Mouse (Mus musculus) neutrophil, adult 5-6 weeks (primary cell): ENCODE data around the gene Eif2s1. TPM values are rescaled to one million over a fixed set of nuclear protein-coding genes. Genes with fewer than 3 reads are reported as not detected.
"Not testable (repeated sequence)": the region's sequence is repeated elsewhere in the genome, so short reads cannot be mapped to it uniquely, and the experiment has no call there.

Experiments used
- ATAC-seq: fragments of 151-379, 151-347 bp; 2 replicates; pipeline ENCODE4 v1.8.0; 2017; ENCODE audit warnings: mild to moderate bottlenecking, moderate TSS enrichment; ENCODE audit not compliant: insufficient number of reproducible peaks, poor library complexity, low FRiP score, severe bottlenecking; ENCODE audit errors: extremely low read depth
- total RNA-seq: library from RNA; stranded (forward); fragments of 200-1000 nt; gene quantifications from 2 replicates; pipeline ENCODE4 v1.2.3, GENCODE M21; 2017

Gene Eif2s1
- total RNA-seq, 1 experiment from 2014 or later: 31.0 TPM

GRCm38 (mm10) chr12:78910684-78911461, 49.3 kb downstream of the Eif2s1 start:
- no peak for ATAC-seq

DNA sequence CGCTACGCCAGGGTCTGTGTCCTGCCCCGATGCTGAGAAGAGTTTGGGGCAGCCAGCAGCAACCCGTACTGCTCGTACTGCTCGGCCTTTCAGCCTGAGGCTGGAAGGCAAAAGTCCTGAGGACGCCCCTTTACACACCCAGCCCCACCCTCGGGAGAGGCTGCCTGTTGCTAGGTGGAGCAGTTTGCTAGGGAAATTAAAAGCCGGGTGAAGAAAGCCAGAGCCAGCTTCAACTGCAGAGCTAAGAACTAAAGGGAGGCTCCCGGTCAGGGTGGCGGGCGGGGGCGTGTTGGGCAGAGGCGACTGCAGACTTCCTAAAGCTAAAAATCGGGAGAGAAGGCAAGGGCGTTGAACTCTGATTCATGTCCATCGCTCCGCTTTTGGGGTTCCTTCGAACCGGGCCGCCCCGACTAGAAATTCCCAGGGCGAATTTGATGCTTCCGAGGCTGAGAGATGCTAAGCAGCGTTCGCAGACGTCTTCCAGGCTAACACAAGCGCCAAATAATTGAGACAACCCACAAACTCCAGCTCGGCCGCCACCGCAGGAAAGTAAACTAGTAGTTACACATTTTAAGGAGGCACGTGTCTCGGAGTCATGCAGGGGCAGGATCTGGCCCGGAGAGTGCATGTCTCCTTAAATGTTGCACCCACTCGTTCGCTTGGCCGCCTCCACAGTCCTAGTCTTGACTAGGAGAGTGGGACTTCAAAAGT, 50.2 kb downstream of the Eif2s1 start:
- ATAC-seq: no peak

GRCm38 (mm10) chr12:78914458-78914857, 52.8 kb downstream of the Eif2s1 start:
- ATAC-seq: no peak

- no peak for ATAC-seq
These were observed 53.9 kb downstream of the Eif2s1 start for GRCm38 (mm10) chr12:78915561-78915960.

GRCm38 (mm10) chr12:78916278-78916677, 54.7 kb downstream of the Eif2s1 start:
- no peak for ATAC-seq

- ATAC-seq: peak; percentile 90
These were observed 56.8 kb downstream of the Eif2s1 start for GRCm38 (mm10) chr12:78918227-78919078.

DNA sequence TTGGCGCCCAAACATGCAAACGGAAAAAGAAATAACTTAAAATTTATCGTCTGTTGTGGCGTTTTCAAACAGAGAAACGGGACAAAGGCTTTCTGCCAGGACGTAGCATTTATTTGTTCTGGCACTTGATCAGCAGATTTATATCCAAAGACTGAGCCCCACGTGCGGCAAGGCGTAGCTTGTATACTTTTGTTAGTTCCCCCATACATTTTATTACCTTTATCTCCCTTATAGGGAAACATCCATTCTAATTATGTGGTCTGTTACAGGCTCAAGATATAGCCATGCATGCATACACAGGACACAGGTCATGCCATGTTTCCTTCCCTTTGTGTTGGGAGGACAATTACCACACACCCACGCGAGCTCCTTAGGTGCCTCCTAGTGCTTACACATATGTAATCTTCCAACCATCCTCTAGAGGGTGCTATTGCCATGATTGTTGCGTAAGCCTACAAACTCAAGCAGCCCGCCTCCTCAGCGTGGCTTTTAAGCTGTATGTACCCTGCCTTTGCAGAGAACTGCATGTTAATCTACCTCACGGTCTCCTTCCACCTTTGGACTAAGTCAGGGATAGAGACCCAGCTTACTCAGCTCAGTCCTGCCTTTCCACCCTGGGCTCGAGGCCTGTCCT, 57.6 kb downstream of the Eif2s1 start:
- ATAC-seq: peak; percentile 88

DNA sequence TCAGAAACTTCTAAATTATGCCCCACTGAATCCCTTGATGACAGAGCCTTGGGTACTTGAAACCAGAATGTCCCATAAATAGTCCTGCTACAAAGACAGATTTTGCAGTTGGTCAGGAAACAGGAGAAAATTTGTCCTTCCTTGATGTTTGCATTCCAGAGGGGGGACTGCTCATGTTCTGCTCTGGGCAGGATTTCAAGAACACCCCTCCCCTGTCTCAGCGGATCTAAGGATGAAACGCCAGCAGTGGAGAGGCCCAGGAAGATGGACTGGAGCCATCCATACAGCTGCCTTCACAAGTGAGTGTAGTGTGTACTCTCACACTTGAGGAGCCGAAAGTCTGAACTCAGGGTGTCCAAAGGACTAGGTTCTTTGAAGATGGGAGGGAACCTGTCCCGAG, 59.8 kb downstream of the Eif2s1 start:
- ATAC-seq: no peak

- ATAC-seq: no peak
These were observed 60.4 kb downstream of the Eif2s1 start for GRCm38 (mm10) chr12:78922058-78922457.

GRCm38 (mm10) chr12:78922977-78923376, 61.4 kb downstream of the Eif2s1 start:
- ATAC-seq: not testable (repeated sequence)

GRCm38 (mm10) chr12:78923539-78924189, 62.0 kb downstream of the Eif2s1 start:
- no peak for ATAC-seq

GRCm38 (mm10) chr12:78927287-78927686, 65.7 kb downstream of the Eif2s1 start:
- ATAC-seq: no peak

DNA sequence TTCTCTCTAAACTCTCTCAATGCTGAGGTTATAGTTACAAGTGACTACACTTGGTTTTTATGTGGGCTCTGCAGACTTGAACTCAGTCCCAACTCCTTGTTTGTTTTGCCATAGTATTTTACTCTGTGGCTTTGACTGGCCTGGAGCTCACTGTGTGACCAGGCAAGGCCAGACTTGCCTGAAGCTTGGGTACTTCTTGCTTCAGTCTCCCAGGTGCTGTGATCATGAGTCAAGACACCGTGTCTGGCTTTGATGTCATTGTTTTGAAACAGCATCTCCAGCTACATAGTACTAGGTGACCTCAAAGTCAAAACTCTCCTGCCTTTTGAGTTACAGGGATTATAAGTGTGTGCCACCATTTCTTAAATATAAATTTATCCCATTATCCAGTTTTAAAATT, 68.3 kb downstream of the Eif2s1 start:
- ATAC-seq: no peak

- no peak for ATAC-seq
These were observed 74.9 kb downstream of the Eif2s1 start for GRCm38 (mm10) chr12:78936494-78936893.

Other genes starting within 250 kb of the Eif2s1 start
- gene Fam71d, start 170.3 kb upstream of the Eif2s1 start, total RNA-seq: 0.47 TPM in 1 of 2 replicates, not detected in the other
- gene Mpp5, start 112.9 kb upstream of the Eif2s1 start, total RNA-seq: 44.6 and 54.4 TPM in 2 replicates
- gene Atp6v1d, start 181 bp upstream of the Eif2s1 start, total RNA-seq: 62.0 and 62.1 TPM in 2 replicates
- gene Plek2, start 45.1 kb downstream of the Eif2s1 start, total RNA-seq: not detected in 2 replicates
- 59.5 and 85.9 TPM in 2 replicates for gene Tmem229b, start 145.8 kb downstream of the Eif2s1 start, total RNA-seq
- 0.58 TPM in 1 of 2 replicates, not detected in the other for gene Plekhh1, start 167.3 kb downstream of the Eif2s1 start, total RNA-seq
- 6.1 and 9.7 TPM in 2 replicates for gene Pigh, start 227.8 kb downstream of the Eif2s1 start, total RNA-seq